Mouse (Mus musculus) 3T3-L1 (cell line): ENCODE results near the gene Dlgap4.

Experiments used
- DNase-seq: peaks from one replicate; pipeline ENCODE4 v3.0.0-alpha.2; 2015; ENCODE audit warnings: low read depth, low spot score

Gene Dlgap4

DNA sequence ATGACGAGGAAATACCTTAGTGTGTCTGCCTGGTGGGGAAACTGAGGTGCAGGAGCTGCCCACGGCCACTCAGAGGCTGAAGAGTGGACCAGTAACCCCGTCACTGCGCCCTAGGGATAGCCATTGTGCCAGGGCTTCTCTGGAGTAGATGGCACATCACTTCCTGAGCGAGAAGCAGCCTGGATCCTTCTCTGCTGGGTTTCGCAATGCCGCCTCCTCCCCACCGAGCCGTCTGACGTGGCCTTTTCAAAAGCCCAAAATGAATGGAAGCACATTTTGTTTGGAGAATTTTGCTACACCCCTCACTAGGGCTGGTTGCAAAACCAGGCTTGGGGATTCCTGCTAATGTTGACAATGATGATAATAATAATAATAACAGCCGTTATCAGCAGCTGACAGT, 4.0 kb downstream of the Dlgap4 start:
- DNase-seq, result peak; percentile 47

DNA sequence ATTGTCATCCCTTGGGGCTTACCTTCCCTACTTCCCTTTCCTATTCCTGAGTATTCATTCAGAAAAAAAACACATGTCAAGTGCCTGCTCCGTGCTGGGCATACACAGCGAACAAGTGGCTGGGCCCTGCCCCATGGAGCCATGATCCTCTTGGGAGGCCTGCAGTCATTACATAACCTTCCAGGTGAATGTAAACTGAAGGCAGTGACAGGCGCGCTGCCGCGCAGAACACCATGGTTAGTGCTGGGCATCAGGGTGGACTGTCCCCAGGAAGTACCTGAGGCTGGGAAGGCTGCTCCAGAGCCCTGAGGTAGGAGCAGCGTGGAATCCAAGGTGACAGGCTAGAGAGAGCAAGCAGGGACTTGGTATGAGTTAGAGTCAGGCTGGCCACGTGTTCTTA, 7.4 kb downstream of the Dlgap4 start:
- DNase-seq, result no peak

DNA sequence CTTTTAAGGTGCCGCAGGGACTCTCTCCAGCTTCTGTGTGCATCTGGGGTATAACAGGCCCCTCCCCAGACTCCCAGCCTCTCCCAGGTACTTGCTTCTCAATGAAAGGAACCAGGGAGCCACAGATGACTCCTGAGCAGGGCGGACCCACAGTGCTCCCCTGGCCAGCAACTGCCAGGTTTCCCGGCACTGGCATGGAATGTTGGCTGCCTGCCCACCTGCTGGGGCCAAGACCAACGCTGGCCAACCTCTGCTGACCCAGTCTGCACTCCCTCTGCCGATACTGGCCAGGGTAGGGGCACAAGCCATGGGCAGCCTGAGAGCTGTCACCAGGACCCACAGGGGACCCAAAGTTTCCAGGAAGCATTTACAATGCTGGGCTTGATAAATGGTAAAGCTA, 7.9 kb downstream of the Dlgap4 start:
- DNase-seq, result no peak

DNA sequence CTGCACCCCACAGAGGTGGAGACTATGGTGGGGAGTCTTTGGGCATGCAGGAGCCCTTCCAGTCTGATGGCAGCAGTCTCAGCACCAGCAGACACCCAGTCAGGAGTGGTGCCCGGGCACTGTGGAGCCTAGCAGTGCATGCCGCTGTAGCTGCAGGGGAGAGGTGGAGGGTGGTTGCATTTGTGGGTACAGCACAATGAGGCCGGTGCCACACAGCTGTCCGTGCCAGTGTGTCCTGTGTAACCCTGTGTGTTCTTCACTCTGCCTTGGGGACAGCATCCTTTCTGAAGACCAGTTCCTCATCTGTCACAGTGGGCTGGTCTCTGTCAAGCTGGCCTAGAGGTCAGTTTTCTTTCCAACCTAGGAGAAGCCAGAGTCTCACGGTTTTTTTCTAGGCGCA, 8.7 kb downstream of the Dlgap4 start:
- no peak for DNase-seq

DNA sequence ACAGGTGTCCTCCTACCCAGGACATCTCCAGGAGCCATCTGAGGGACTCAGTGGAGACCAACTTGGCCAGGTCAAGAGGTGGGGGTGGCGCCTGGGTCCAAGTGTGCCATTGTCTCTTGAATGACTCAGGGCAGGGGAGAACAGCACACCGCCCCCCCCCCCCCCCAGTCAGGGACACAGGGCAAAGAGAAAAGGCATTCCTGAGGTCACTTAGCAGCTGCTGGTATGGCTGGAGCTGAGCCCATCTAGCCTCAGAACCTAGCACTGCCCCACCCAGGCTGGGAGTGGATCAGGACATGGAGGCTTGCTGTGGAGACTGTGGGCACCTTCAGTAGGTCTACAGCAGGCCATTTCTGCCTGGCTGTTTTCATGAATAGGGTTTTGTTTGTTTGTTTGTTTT, 9.7 kb downstream of the Dlgap4 start:
- DNase-seq, result peak; percentile 69

DNA sequence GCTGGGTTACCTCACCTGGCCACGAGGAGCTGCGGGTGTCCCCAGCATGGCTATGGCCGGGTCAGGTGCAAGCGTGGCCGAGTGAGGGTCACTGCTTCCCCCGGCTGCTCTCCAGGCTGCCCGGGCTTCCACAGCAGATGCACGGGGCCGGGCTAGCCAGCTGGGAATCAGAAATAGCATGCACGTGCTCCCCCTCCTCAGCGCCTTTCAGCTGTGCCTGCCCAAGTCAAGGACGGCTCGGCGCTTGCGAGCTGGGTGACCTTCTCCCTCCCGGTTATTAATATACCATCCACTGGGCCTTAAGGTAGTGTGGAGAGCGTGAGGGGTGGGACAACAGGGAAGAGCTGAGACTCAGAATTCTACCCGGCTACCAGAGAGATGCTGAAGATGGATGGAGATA, 11.8 kb downstream of the Dlgap4 start:
- no peak for DNase-seq

DNA sequence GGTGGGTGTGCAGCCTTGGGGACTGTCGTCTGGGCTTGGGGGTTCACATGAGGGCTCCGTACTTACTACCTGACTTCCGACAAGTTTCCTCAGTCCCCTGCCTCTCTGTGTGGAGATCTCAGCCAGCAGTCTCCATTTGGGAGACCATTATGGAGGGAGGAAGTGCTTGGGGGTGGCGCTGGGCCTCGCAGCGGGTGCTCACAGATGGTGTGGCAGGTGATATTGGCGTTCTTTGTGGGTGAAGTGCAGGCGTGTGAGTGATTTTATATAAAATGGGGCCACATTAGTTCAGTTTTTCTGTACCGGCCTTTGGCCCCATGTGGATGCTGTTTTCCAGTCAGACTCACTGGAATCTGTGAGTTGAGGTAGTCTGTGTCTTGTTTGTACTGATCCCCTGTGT, 12.6 kb downstream of the Dlgap4 start:
- DNase-seq, result no peak

DNA sequence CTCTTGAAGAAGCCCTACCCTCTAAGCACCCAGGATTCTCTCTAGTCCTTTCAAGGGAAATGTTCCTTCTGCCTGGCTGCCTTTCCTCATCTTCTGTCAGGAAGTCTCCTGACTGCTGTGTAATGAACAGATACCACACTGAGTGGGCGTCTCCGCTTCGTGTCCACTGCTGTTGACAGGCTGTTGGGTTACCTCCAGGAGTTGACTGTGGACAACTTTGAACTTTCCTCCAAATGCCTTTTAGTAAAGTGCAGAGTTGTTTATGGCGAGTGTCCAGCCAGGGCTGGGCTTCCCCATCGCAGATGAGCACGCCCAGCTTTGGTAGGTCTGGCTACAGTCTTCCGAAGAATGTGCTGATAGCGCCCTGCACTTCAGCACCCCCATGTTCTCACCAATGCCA, 13.0 kb downstream of the Dlgap4 start:
- DNase-seq, result peak; percentile 99

DNA sequence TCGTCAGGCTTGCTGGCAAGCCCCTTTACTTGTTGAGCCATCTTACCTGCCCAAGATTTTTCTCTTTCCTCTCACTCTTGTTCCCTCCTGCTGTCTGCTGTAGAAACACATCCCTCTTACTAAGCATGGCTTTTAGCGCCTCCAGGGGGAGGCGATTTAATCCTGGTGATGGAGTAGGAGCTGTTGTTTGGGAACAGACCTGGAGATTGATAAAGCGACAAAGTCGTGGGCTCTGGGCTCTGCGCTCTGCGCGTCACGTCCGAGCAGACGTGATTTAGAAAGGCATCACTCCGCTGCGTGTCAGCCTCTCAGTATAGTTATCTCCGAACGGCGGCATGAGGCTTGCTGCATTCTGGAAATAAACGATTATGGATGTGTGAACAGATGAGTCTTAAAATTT, 14.4 kb downstream of the Dlgap4 start:
- no peak for DNase-seq

DNA sequence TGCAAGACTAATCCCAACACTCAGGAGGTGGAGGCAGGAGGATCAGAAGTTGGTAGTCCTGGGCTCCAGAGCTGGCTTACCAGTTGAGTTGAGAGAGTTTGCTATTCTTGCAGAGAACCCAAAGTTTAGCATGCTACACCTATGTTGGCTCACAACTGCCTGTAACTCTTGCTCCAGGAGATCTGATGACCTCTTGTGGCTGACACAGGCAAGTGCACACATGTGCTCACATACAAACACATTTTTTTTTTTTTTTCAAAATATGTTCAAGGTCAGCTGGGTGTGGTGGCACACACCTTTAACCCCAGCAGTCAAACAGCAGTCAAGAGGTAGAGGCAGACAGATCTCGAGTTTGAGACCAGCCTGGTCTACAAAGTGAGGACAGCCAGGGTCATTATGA, 16.8 kb downstream of the Dlgap4 start:
- DNase-seq, result no peak

DNA sequence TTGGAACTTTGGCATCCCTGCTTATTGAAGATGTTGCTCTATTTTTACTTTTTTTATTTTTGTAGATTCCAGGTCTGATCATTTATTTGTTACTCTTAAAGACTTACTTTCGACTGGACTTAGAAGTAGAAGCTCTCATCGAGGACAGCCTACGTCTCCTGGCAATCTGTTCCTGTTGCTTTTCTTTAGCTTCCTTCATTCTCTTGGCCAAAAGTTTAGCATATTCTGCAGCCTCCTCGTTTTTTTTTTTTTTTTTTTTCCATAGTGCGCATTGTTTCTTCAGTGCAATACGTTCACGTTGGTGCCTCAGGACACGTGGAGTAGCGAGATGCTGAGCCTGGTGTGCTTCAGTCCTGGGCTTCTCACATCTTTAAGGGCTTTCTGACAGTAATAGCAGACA, 19.2 kb downstream of the Dlgap4 start:
- DNase-seq, result no peak

DNA sequence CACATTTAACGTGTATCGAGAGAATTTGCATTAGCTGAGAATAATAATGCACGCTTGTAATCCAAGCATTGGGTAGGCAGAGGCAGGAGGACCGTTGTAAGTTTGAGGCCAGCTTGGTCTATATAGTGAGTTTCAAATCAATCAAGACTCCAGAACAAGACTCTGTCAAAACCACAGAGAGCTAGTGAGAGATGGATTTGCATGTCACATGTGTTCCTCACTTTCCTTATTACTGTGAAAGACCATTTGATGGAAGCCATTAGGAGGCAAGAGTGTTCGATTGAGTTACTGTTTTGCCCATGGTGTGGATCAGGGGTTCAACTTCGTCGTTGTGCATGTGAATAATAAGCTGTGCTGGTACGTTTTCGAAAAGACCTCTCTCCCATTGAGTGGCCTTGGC, 21.6 kb downstream of the Dlgap4 start:
- no peak for DNase-seq

DNA sequence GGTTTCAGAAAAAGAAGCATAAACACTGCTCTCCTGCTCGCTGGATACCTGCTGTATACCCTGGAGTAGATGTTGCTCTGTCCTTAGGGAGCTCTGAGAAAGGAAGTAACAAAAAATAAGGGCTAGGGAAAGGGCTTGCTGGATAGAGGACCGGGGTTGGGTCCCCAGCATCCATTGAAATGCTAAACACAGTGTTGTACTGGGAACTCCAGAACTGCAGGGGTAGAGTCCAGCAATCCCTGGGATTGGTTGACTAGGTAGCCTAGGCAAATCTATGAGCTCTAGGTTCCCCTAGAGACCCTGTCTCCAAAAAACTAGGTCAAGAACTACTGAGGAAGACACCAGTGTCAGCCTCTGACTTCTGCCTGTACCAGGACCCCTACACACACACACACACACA, 27.6 kb downstream of the Dlgap4 start:
- DNase-seq, result no peak

DNA sequence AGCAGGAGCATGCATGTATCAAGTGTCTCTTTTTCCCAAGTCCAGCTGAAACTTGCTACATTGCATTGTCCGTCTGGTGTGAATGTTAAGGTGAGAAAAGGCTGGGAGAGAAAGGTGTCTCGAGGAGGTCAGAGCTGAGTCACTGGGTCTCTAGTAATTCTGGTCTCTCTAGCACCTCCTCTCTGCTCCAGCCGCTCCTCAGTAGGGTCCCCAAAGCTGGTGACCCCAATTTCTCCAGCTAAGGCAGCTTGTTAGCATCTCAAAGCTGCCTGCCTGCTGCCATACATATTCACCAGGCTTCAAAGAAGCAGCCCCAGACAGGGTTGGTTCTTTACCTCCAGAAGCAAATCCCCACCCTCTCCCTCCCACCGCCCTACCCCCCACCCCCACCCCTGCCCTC, 29.4 kb downstream of the Dlgap4 start:
- no peak for DNase-seq

DNA sequence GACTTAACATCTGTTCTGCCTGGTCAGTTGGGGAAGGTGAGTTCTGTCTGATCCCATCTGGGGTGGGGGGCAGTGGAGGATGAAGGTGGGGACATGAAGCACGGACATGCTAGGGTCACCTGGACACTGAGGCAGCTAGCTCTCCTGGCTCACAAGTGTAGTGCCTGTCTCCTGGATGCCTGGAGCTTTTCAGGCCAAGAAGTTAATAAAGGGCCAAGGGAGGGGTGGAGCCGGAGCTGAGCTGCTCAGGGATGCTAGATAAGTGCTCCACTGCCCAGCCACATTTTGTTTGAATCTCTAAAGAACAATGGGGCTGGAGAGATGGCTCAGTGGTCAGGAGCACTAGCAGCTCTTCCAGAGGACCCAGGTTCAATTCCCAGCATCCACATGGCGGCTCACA, 29.9 kb downstream of the Dlgap4 start:
- DNase-seq, result no peak

DNA sequence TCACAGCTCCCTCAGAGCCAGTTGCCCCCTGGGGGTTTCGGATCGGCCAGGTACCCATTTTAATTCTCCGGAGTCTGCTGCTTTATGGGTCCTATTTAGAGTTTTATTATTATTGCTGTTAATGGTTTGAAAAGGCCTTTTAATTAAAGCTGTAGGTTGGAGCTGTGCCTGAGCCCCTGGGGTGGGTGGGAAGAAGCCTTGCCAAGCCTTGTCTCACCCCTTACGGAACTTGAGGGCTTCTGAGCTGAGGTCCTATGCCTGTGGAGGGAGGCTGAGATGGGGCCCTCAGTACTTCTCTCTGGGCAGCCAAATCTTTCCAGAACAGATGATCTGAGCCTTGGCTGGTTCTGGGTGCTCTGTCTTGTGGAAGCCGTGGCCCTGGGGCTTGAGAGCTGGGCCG, 31.6 kb downstream of the Dlgap4 start:
- no peak for DNase-seq

DNA sequence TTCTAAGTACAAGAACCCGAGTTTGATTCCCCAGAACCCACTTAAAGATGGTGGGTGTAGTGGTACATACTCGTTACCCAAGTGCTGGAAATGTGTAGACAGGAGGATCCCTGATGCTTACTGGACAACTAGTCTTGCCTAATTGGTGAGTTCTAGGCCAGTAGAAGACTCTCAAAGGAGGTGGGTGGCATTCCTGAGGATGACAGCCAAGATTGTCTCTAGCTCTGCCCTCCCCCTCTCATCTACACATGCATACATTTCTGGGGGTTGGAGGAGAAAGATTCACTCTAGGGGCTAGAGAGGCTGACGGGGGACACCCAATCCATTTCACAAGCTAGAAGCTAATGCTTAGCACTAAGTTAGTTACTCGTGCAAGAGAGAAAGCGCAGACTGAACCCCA, 33.4 kb downstream of the Dlgap4 start:
- DNase-seq, result no peak

DNA sequence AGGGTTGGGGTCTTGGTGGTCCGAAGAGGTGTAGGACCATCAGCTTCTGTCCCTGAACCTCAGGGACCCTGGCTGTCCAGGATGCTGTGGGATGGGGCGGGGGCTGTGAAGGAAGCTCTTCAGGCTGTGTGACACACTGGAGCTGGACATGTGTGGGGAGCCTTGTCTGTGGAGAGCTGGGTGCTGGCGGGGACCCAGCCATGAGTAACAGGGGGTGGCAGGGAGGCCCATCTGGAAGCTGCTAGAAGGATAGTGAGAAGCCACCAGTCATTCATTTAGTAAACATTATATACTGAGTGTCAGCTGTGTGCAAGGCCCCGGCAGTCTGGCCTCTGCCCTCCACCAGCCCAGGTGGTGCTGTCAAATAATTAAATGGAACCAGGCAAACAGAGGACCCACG, 34.5 kb downstream of the Dlgap4 start:
- peak; percentile 23 for DNase-seq

DNA sequence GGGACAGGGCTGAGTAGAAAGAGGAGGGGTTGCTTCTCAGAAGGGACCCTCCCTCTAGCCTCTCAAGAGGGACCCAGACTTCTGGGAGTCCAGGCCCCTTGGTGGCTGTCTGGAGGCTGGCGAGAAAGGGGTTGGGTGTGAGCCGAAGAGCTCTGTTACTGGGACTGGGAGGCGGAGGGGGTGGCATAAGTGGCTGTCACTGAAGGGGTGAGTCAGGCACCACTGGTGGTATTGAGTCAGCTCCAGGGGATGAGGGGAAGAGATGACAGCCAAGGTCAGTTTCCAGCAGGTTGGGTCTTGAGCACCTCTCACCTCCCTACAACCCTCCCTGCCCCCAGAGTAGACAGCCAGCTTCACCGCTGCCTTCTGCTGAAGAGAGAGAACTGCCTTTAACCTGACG, 35.9 kb downstream of the Dlgap4 start:
- DNase-seq, result no peak

DNA sequence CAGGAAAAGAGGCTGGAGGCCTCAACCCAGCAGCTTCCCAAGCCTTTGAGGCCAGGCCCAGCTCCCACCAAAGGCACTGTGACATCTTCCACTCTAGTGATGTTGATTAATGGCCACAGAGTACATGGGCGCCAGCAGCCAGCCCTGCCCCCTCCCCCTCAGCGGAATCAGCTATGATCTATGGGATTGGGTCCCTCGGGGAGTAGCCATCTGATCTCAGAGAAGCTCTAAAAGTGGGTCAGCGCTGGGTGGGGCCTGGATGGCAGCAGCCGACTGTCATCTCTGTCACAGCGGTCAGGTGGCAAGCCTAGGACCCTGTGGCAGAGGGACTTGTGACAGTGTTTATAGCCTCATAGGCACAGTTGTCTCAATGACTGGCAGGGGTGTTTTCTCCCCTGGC, 37.5 kb downstream of the Dlgap4 start:
- no peak for DNase-seq

DNA sequence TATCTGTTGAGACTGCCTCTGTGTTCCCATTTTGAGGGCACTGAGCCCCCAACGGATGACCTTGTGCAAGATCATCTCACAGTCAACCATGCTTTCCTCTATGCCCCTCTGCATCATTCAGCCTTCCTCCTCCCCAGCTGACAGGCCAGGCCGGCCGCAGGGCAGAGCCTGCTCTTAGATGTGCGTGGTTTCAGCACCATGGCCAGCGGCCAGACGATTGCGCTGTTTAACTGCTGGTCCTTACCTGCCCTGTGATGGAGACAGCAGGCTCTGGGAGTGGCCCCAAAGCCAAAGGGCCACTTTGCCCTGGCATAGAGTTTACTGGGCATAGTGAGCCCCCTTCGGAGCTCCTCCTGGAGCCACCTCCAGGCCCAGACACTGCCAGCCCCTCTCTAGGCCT, 39.3 kb downstream of the Dlgap4 start:
- DNase-seq, result peak; percentile 67

DNA sequence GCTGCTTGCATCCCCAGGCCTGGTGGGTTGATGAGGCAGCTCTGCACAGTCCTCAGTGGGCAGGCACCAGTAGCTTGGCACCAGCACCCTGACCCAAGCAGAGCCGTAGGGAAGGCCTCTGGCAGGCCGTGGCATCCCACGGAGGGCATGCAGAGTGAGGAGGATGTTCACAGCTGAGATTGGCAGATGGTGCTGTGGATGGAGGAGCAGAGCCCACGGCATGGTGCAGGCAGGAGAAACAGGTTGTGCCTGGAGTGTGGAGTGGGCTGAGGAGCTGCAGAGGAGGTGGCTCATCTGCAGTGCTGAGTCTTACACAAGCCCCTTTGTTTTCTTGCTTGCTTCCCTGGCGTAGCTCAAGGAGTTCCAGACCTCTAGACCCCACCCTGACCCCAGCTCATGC, 40.6 kb downstream of the Dlgap4 start:
- DNase-seq, result no peak

DNA sequence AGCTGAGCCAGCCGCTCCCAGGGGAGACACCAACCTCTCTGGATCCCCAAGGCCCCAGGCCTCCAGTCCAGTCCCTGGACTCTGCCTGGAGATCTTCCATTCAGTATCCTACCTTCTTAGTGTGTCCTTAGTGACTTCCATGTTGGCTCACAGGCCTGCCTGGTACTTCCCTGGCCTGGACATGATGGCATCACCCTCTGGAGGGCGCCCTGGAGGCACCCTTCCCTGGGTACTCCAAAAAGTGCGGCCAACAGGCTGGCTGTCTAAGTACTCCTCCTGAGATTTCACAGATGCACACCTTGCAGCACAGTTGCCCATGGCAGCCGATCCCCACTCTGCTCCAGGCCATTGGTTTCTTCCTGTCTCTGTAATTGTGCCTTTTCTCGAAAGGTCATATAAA, 42.1 kb downstream of the Dlgap4 start:
- no peak for DNase-seq

DNA sequence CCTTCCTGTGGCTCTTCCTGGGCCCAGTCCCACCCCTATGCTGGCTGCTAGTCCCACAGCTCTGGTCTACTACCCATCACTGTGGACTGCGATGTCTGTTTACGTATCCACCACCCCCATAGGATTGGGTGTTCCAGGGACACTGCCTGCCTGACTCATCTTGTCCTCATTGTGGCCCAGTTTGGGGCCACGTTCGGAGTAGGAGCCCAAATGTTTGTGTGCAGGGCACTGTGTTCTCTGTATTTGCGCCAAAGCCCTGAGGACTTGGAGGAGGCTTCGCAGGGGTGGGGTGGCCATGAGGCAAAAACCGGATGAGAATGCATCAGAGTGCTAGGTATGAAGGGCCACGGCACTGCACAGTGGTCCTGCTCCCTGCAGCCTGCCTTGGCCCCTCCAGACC, 44.0 kb downstream of the Dlgap4 start:
- no peak for DNase-seq

DNA sequence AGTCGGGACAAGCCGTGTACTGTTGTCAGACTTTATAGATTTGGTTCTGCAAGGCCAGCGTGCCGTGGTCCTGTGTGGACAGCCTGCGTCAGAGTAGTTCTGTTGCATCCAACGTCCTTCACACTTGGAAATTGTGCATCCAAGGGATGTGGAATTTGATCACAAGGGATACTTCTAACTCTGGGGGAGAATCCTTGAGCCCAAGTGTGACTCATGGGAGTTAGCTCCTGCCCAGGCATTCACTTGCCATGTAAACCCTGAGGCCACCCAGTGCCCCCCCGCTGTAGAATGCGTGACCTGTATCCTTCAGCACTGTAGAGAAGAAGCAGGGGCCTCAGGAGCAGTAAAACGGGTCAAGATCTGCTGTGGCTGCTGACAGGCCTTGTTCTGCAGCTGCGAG, 44.7 kb downstream of the Dlgap4 start:
- no peak for DNase-seq
